Mouse (Mus musculus) kidney, adult 2 months (tissue): Measurements from ENCODE around the gene 4932438A13Rik.

ENCODE experiments used
- CTCF ChIP-seq: fragments of 200-500 bp; conservative IDR thresholded peaks from 2 replicates; pipeline ENCODE4 v1.5.1; 2011; ENCODE audit warnings: low read depth, mild to moderate bottlenecking, control low read depth, low read length, moderate library complexity, mixed read lengths; ENCODE audit not compliant: insufficient read depth, insufficient read length
- POLR2A ChIP-seq: fragments of 200-500 bp; IDR thresholded peaks from one replicate; pipeline ENCODE4 v1.6.1; 2011; ENCODE audit warnings: low read depth, low read length, control low read depth

DNA sequence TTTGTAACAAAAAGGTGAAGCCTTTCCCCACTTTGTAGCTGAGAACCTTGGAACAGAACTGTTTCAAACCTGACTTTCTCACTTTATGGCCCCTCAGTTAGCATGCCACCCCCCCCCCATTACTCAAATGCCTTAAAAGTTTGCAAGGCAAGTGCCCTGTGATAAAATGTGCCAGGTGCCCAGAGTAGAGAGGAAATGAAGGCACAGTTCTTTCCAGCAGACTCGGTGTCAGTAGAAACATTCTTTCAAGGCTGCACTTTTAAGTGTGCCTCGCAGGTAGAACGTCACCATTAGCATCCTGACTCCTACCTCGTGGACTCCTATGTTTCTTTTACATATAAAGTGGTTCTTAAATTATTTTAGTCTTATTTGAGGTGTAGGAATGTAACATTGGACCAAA is 977 bp downstream of the 4932438A13Rik start:
- no peak for TF ChIP-seq CTCF
- no peak for TF ChIP-seq POLR2A
